ENCODE assay signal across 11 mouse cellular contexts in the genomic region with DNA sequence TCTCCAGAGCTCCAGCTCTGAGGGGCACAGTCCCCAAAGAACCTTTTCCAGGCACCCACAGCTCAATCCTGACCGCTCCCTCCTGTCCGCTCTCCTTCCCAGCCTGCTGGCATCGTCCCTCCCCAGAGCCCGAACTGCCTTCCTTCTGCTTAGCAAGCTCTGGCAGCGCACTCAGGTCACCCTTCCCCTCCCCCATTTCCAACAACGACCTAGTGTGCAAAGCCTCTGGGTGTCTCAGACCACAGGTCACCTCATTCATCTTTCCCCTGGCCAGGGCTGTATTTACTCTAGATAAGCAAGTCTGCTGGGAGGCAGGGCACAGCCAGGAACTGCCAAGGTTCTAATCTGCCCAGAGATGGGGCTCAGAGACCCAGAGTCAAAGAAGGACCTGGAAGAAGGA. TPM values are rescaled to one million over a fixed set of nuclear protein-coding genes. Genes with fewer than 3 reads are reported as not detected.
DNase-seq lines count a peak whose midpoint lies in the region; ATAC-seq lines count a peak whose summit lies in the region.
"Had no signal": no experiment of that assay in that cellular context is flagged by ENCODE, and none has a peak within 500 bp of the region (broad histone marks: within the 10 kb centered on the region; RNA-seq: fewer than 3 reads in every experiment).

No protein-coding gene starts in this region.

- peak; percentile 50 to 69 for DNase-seq in heart, adult 18-20 months
- DNase-seq in heart, postnatal 25 days (ENCODE audit: low spot score), result no peak
- DNase-seq in liver, embryonic 13.5 days, result no peak
- no peak for DNase-seq in layer of hippocampus, postnatal 25 days (ENCODE audit: extremely low spot score in 1 of 2, low spot score in 1 of 2)
- DNase-seq in frontal cortex, postnatal 25 days (ENCODE audit: low spot score in 2 of 2), result no peak
- DNase-seq: embryo, embryonic 11 days; gastrocnemius, postnatal 36 days; kidney, adult 18-20 months had no signal

- 0 out of 2 replicates have a peak, but pooled peaks have one; percentile 5 for ATAC-seq in heart, embryonic 12.5 days (ENCODE audit: insufficient number of reproducible peaks, low FRiP score)
- peak; percentile 62 for ATAC-seq in liver, embryonic 13.5 days (ENCODE audit: low read depth)
- ATAC-seq in stomach, embryonic 14.5 days (ENCODE audit: insufficient number of reproducible peaks, insufficient read depth, low FRiP score, low read depth), result peak; percentile 51
- no peak for ATAC-seq in megakaryocyte-erythroid progenitor cell, adult 5-6 weeks (replicated peaks; ENCODE audit: low FRiP score, low TSS enrichment, poor library complexity, severe bottlenecking)

- peak overlapping the region; percentile 20; the same call in 1 of the 2 replicates for H3K4me2 ChIP-seq in heart, embryonic 12.5 days
- H3K4me2 ChIP-seq in liver, embryonic 13.5 days, result peak overlapping the region; percentile 14; the same call in 1 of the 2 replicates
- H3K4me2 ChIP-seq in stomach, embryonic 14.5 days (replicated peaks; ENCODE audit: low read depth, low read length), result no peak overlapping the region

- 23% methylated on average over 6 of the region's 6 CpGs for WGBS in heart, embryonic 12.5 days
- 30% methylated on average over 6 of the region's 6 CpGs for WGBS in liver, embryonic 13.5 days (ENCODE audit: insufficient replicate concordance)
- 33% methylated on average over 6 of the region's 6 CpGs for WGBS in stomach, embryonic 14.5 days

- H3K27ac ChIP-seq in heart, embryonic 12.5 days (ENCODE audit: poor library complexity, severe bottlenecking), result peak overlapping the region; percentile 88
- no peak overlapping the region for H3K27ac ChIP-seq in liver, embryonic 13.5 days
- H3K27ac ChIP-seq in stomach, embryonic 14.5 days (ENCODE audit: low read length), result peak overlapping the region; percentile 77; the same call in 1 of the 2 replicates

- intact Hi-C loops in heart, postnatal 25 days (cut with DNase I), result no loop called here

- H3K4me1 ChIP-seq in heart, embryonic 12.5 days (replicated peaks), result peaks cover 66% of the 10 kb centered on the region
- peaks cover 30% of the 10 kb centered on the region for H3K4me1 ChIP-seq in liver, embryonic 13.5 days (replicated peaks)
- H3K4me1 ChIP-seq in stomach, embryonic 14.5 days (ENCODE audit: control insufficient read depth, insufficient read depth, low read length), result peaks cover 45% of the 10 kb centered on the region

- H3K9me3 ChIP-seq in heart, embryonic 12.5 days (replicated peaks), result no peaks in the 10 kb centered on the region
- H3K9me3 ChIP-seq in liver, embryonic 13.5 days (replicated peaks), result no peaks in the 10 kb centered on the region
- H3K9me3 ChIP-seq in stomach, embryonic 14.5 days (ENCODE audit: control insufficient read depth, low read depth, low read length), result no peaks in the 10 kb centered on the region

- H3K9ac ChIP-seq in heart, embryonic 12.5 days, result peak overlapping the region; percentile 42; the same call in 1 of the 2 replicates
- H3K9ac ChIP-seq in liver, embryonic 13.5 days, result no peak overlapping the region
- H3K9ac ChIP-seq in stomach, embryonic 14.5 days (replicated peaks; ENCODE audit: low read depth, low read length), result no peak overlapping the region

- H3K27me3 ChIP-seq in heart, embryonic 12.5 days (replicated peaks), result peaks cover under 1% of the 10 kb centered on the region; the same call in 1 of the 2 replicates
- peaks cover 8% of the 10 kb centered on the region for H3K27me3 ChIP-seq in liver, embryonic 13.5 days
- no peaks in the 10 kb centered on the region for H3K27me3 ChIP-seq in stomach, embryonic 14.5 days (ENCODE audit: control insufficient read depth, insufficient read depth, low read length)

- no peaks in the 10 kb centered on the region for H3K36me3 ChIP-seq in heart, embryonic 12.5 days
- H3K36me3 ChIP-seq in liver, embryonic 13.5 days, result no peaks in the 10 kb centered on the region
- H3K36me3 ChIP-seq in stomach, embryonic 14.5 days (ENCODE audit: control insufficient read depth, insufficient read depth, low read length), result no peaks in the 10 kb centered on the region

- no peak overlapping the region for H3K4me3 ChIP-seq in heart, embryonic 12.5 days
- H3K4me3 ChIP-seq in liver, embryonic 13.5 days (replicated peaks), result no peak overlapping the region
- H3K4me3 ChIP-seq in stomach, embryonic 14.5 days (ENCODE audit: low read depth, low read length), result no peak overlapping the region

RNA-seq across cellular contexts. Expression of a gene that starts 27.4 kb away (rescaled TPM):
- total RNA-seq in heart, adult 18-20 months (2021), result 100 to 1,000 TPM; 237 to 244 TPM
- 100 to 1,000 TPM; 250 to 251 TPM for total RNA-seq in heart, postnatal 25 days (2021)
- polyA plus RNA-seq in heart, embryonic 12.5 days (2016; fragmentation: Nextera tagmentation; extraction: Ambion mirVana), result 45.1 and 46.2 TPM in 2 replicates
- polyA plus RNA-seq in liver, embryonic 13.5 days (2015; fragmentation: Nextera tagmentation; extraction: Ambion mirVana), result 0.13 and 0.30 TPM in 2 replicates
- 13.0 and 13.5 TPM in 2 replicates for polyA plus RNA-seq in stomach, embryonic 14.5 days (2014; fragmentation: Nextera tagmentation; extraction: Ambion mirVana)
- total RNA-seq in megakaryocyte-erythroid progenitor cell, adult 5-6 weeks (2014; fragmentation: Nextera tagmentation), result not detected in 2 replicates
- total RNA-seq in megakaryocyte-erythroid progenitor cell, adult 5-6 weeks (2017), result 0.04 TPM in 1 of 2 replicates, not detected in the other
- total RNA-seq in layer of hippocampus, postnatal 25 days (2021), result 10 to 100 TPM in 1 of 2 experiments, 1 to 10 TPM in 1; 9.3 to 11.1 TPM

RNA-seq across cellular contexts. Expression of a gene that starts 32.3 kb away (rescaled TPM):
- total RNA-seq in heart, adult 18-20 months (2021), result 10 to 100 TPM; 44.7 to 51.8 TPM
- 10 to 100 TPM; 44.1 to 47.2 TPM for total RNA-seq in heart, postnatal 25 days (2021)
- 21.4 and 24.9 TPM in 2 replicates for polyA plus RNA-seq in heart, embryonic 12.5 days (2016; fragmentation: Nextera tagmentation; extraction: Ambion mirVana)
- polyA plus RNA-seq in liver, embryonic 13.5 days (2015; fragmentation: Nextera tagmentation; extraction: Ambion mirVana), result 10.2 and 10.6 TPM in 2 replicates
- polyA plus RNA-seq in stomach, embryonic 14.5 days (2014; fragmentation: Nextera tagmentation; extraction: Ambion mirVana), result 28.5 and 29.8 TPM in 2 replicates
- 18.5 and 23.4 TPM in 2 replicates for total RNA-seq in megakaryocyte-erythroid progenitor cell, adult 5-6 weeks (2014; fragmentation: Nextera tagmentation)
- total RNA-seq in megakaryocyte-erythroid progenitor cell, adult 5-6 weeks (2017), result 6.8 and 8.9 TPM in 2 replicates
- total RNA-seq in layer of hippocampus, postnatal 25 days (2021), result 10 to 100 TPM; 34.7 to 35.3 TPM

RNA-seq across cellular contexts. Expression of a gene that starts 51.2 kb away (rescaled TPM):
- 10 to 100 TPM; 58.6 to 66.5 TPM for total RNA-seq in heart, adult 18-20 months (2021)
- 10 to 100 TPM; 42.0 to 43.0 TPM for total RNA-seq in heart, postnatal 25 days (2021)
- polyA plus RNA-seq in heart, embryonic 12.5 days (2016; fragmentation: Nextera tagmentation; extraction: Ambion mirVana), result 264 and 282 TPM in 2 replicates
- 229 and 232 TPM in 2 replicates for polyA plus RNA-seq in liver, embryonic 13.5 days (2015; fragmentation: Nextera tagmentation; extraction: Ambion mirVana)
- 264 and 303 TPM in 2 replicates for polyA plus RNA-seq in stomach, embryonic 14.5 days (2014; fragmentation: Nextera tagmentation; extraction: Ambion mirVana)
- 337 and 377 TPM in 2 replicates for total RNA-seq in megakaryocyte-erythroid progenitor cell, adult 5-6 weeks (2014; fragmentation: Nextera tagmentation)
- total RNA-seq in megakaryocyte-erythroid progenitor cell, adult 5-6 weeks (2017), result 136 and 144 TPM in 2 replicates
- total RNA-seq in layer of hippocampus, postnatal 25 days (2021), result 1 to 10 TPM; 3.8 to 3.9 TPM

Comparison
In these comparisons a context has a peak if more than half of its experiments do, and no peak if none do; other contexts are left out.
1. DNase-seq: peak in heart, adult 18-20 months (2 of 2); none in heart, postnatal 25 days (single experiment), liver, embryonic 13.5 days (single experiment), layer of hippocampus, postnatal 25 days (0 of 2) and frontal cortex, postnatal 25 days (0 of 2).
2. RNA of a gene that starts 27.4 kb away (total RNA-seq): 250 to 251 TPM in heart, postnatal 25 days and 237 to 244 TPM in heart, adult 18-20 months; 9.3 to 11.1 TPM in layer of hippocampus, postnatal 25 days and 0.04 TPM in megakaryocyte-erythroid progenitor cell, adult 5-6 weeks; every median in the first group is over 10 times any median in the second.
3. RNA of a gene that starts 51.2 kb away (total RNA-seq): 136 to 377 TPM in megakaryocyte-erythroid progenitor cell, adult 5-6 weeks, 58.6 to 66.5 TPM in heart, adult 18-20 months and 42.0 to 43.0 TPM in heart, postnatal 25 days; 3.8 to 3.9 TPM in layer of hippocampus, postnatal 25 days; every median in the first group is over 4 times any median in the second.